Mouse (Mus musculus) layer of hippocampus, adult 2 months (tissue): ENCODE measurements around the gene Patl2. TPM values are rescaled to one million over a fixed set of nuclear protein-coding genes. Genes with fewer than 3 reads are reported as not detected.
A peak's percentile ranks its signal among the peaks of the same experiment; 100 is the strongest.
"Not testable (repeated sequence)": the region's sequence is repeated elsewhere in the genome, so short reads cannot be mapped to it uniquely, and the experiment has no call there.

Experiments
- DNase-seq, 2 experiments: peaks; one replicate each; pipeline ENCODE4 v3.0.0; 2022; ENCODE audit warnings: low spot score in 2 of 2
- H3K27ac ChIP-seq: fragments of 200-600 bp; 2 replicates; pipeline ENCODE4 v1.8.1; 2022
- H3K4me3 ChIP-seq: fragments of 200-600 bp; 2 replicates; pipeline ENCODE4 v1.8.1; 2022; ENCODE audit warnings: mild to moderate bottlenecking
- CTCF ChIP-seq: fragments of 200-600 bp; conservative IDR thresholded peaks from 2 replicates; pipeline ENCODE4 v1.8.1; 2022; ENCODE audit warnings: antibody characterized with exemption, mild to moderate bottlenecking, moderate library complexity
- long read RNA-seq, 2 experiments: library from polyadenylated mRNA; stranded (forward); transcript quantifications; one replicate each; pipeline ENCODE4 v2.0.0; 2021; ENCODE audit warnings: borderline mapping rate in 2 of 2
- total RNA-seq, 2 experiments: library from RNA; stranded (reverse); gene quantifications; 2 replicates each; pipeline ENCODE4 v1.2.3; 2021

Patl2 gene
- total RNA-seq, result not detected
- long read RNA-seq, experiment 1, result 0 reads
- long read RNA-seq, experiment 2, result 0 reads

GRCm38 (mm10) chr2:122186106-122186505 is at the start of gene Patl2, which contains the start of gene Terb2:
Gene Patl2 (minus strand): TSS chr2:122186189.
Gene Terb2 (plus strand): TSS chr2:122186272.
- H3K4me3 ChIP-seq, result no peak within 1 kb of the TSS
- TF ChIP-seq CTCF, result no peak
- no peak for DNase-seq
- H3K27ac ChIP-seq, result no peak within 1 kb of the TSS

GRCm38 (mm10) chr2:122235425-122235824 is 49.4 kb upstream of the Patl2 start:
- peak overlapping the region; percentile 83 for H3K27ac ChIP-seq
- TF ChIP-seq CTCF, result no peak
- DNase-seq, result no peak
- H3K4me3 ChIP-seq, result peak overlapping the region; percentile 65

- peak; percentile 63 to 71 for DNase-seq
- no peak for TF ChIP-seq CTCF
- Histone ChIP-seq H3K4me3 (peak within 1 kb of the TSS; percentile 65), H3K27ac (peak within 1 kb of the TSS; percentile 83)
These were observed 48.8 kb upstream of the Patl2 start, which contains the start of gene Sord for GRCm38 (mm10) chr2:122234611-122235288. Gene Sord (plus strand): TSS chr2:122234749.

- H3K27ac ChIP-seq, result peak overlapping the region; percentile 83
These were observed 48.0 kb upstream of the Patl2 start for GRCm38 (mm10) chr2:122233759-122234557.

GRCm38 (mm10) chr2:122233341-122233740 is 47.4 kb upstream of the Patl2 start:
- no peak for DNase-seq
- no peak for TF ChIP-seq CTCF
- H3K27ac ChIP-seq, result no peak overlapping the region
- H3K4me3 ChIP-seq, result no peak overlapping the region

More at GRCm38 (mm10) chr2:122233759-122234557, 48.0 kb upstream of the Patl2 start:
- TF ChIP-seq CTCF, result no peak
- DNase-seq, result peak in 1 of 2 experiments; percentile 18
- H3K4me3 ChIP-seq, result peak overlapping the region; percentile 65

- no peak for TF ChIP-seq CTCF
- Histone ChIP-seq H3K27ac (no peak overlapping the region), H3K4me3 (no peak overlapping the region)
- DNase-seq, result no peak
These were observed 45.6 kb upstream of the Patl2 start for GRCm38 (mm10) chr2:122231616-122232015.

GRCm38 (mm10) chr2:122230395-122230794 is 44.4 kb upstream of the Patl2 start:
- TF ChIP-seq CTCF, result no peak
- H3K27ac ChIP-seq, result no peak overlapping the region
- no peak overlapping the region for H3K4me3 ChIP-seq
- no peak for DNase-seq

- Histone ChIP-seq H3K27ac (no peak overlapping the region), H3K4me3 (no peak overlapping the region)
- DNase-seq, result no peak
- TF ChIP-seq CTCF, result no peak
These were observed 37.7 kb upstream of the Patl2 start for GRCm38 (mm10) chr2:122223654-122224053.

- no peak for DNase-seq
- no peak overlapping the region for H3K27ac ChIP-seq
- no peak for TF ChIP-seq CTCF
- H3K4me3 ChIP-seq, result no peak overlapping the region
These were observed 36.3 kb upstream of the Patl2 start for GRCm38 (mm10) chr2:122222272-122222671.

- Histone ChIP-seq H3K27ac (no peak overlapping the region), H3K4me3 (no peak overlapping the region)
- DNase-seq, result no peak
- TF ChIP-seq CTCF, result no peak
These were observed 35.8 kb upstream of the Patl2 start for GRCm38 (mm10) chr2:122221798-122222197.

- no peak for TF ChIP-seq CTCF
- Histone ChIP-seq H3K27ac (no peak overlapping the region), H3K4me3 (no peak overlapping the region)
- DNase-seq, result no peak
These were observed 35.4 kb upstream of the Patl2 start for GRCm38 (mm10) chr2:122221378-122221777.

GRCm38 (mm10) chr2:122218234-122218633 is 32.2 kb upstream of the Patl2 start:
- TF ChIP-seq CTCF, result no peak
- H3K4me3 ChIP-seq, result no peak overlapping the region
- DNase-seq, result no peak
- H3K27ac ChIP-seq, result no peak overlapping the region

- not testable (repeated sequence) for DNase-seq, H3K27ac ChIP-seq, H3K4me3 ChIP-seq
These were observed 31.1 kb upstream of the Patl2 start for GRCm38 (mm10) chr2:122217075-122217474.
